Mouse (Mus musculus) left cerebral cortex, adult 9 months (tissue): ENCODE measurements around the gene Abca12.

Source experiments
- DNase-seq, 2 experiments: peaks; one replicate each; pipeline ENCODE4 v3.0.0; 2022; ENCODE audit warnings: low spot score in 2 of 2

The Abca12 gene

DNA sequence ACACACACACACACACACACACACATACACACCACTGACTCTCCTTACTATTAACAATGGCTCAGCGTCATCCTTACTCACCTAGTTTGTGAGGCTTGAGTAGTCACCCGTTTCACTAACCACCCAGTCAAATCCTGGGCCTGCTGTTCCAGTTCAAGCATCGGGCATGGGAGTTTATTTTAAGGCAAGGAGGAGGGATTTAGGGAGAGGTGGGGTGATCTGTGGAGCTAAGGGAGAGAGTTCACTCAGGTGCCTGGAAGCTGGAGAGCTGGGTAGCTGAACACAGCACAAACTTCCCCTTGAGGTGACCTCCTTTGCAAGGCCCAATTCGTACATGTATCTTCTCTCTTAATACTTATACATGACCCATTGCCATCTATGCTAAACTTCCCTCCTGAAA lies 219.4 kb downstream of the Abca12 start:
- no peak for DNase-seq

DNA sequence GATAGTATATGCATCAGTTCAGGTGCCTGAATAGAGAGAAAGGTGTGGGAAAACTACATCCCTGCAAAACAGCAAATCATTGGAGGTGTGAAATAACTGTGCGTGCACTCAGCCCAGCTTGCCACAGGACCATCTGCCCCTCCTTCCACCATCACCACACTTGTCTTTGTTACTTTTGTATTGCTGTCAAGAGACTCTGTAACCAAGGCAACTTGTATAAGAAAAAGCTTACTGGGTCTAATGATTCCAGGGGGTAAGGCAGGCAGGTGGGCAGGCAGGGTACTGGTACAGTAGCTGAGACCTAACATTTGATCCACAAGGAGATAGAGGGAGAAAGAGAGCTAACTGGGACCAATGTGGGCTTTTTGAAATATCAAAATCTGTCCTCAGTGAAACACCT lies 220.8 kb downstream of the Abca12 start:
- DNase-seq: no peak
